Mouse (Mus musculus) cerebral cortex, adult 2 months (tissue): ENCODE measurements around the gene Angptl4.

Experiments used
- WGBS: fragments of 180-500 bp; shearing (Covaris S2); methylation state at CpG from one replicate; pipeline ENCODE4 v1.1.7; 2018; 5-methylcytosine and 5-hydroxymethylcytosine counted together

Angptl4 gene

GRCm38 (mm10) chr17:33804205-33804604 is 22.6 kb upstream of the Angptl4 start:
- WGBS, result 59% methylated on average over 4 of the region's 4 CpGs

- 4% methylated on average over 2 of the region's 2 CpGs for WGBS
Measured at GRCm38 (mm10) chr17:33802221-33802620, 20.6 kb upstream of the Angptl4 start.

GRCm38 (mm10) chr17:33799277-33799676 is 17.6 kb upstream of the Angptl4 start:
- 67% methylated on average over 1 of the region's 1 CpGs for WGBS

GRCm38 (mm10) chr17:33798306-33798705 is 16.7 kb upstream of the Angptl4 start:
- WGBS, result 36% methylated on average over 3 of the region's 3 CpGs

- 82% methylated on average over 4 of the region's 4 CpGs for WGBS
Measured at GRCm38 (mm10) chr17:33788732-33789131, 7.1 kb upstream of the Angptl4 start.

GRCm38 (mm10) chr17:33786375-33786774 is 4.7 kb upstream of the Angptl4 start:
- 70% methylated on average over 18 of the region's 18 CpGs for WGBS

- WGBS, result 89% methylated on average over 2 of the region's 2 CpGs
Measured at GRCm38 (mm10) chr17:33784939-33785338, 3.3 kb upstream of the Angptl4 start.

GRCm38 (mm10) chr17:33782067-33782466 is 437 bp upstream of the Angptl4 start:
- WGBS, result 47% methylated on average over 4 of the region's 4 CpGs

- WGBS, result 74% methylated on average over 5 of the region's 5 CpGs
Measured at GRCm38 (mm10) chr17:33780431-33780830, 1.2 kb downstream of the Angptl4 start.

- WGBS, result 63% methylated on average over 5 of the region's 5 CpGs
Measured at GRCm38 (mm10) chr17:33779967-33780295, 1.7 kb downstream of the Angptl4 start.

GRCm38 (mm10) chr17:33779271-33779966 is 2.2 kb downstream of the Angptl4 start:
- WGBS, result 32% methylated on average over 9 of the region's 9 CpGs

GRCm38 (mm10) chr17:33775287-33775686 is 6.3 kb downstream of the Angptl4 start:
- over 99% methylated on average over 4 of the region's 4 CpGs for WGBS

GRCm38 (mm10) chr17:33774573-33775155 is 7.0 kb downstream of the Angptl4 start:
- 80% methylated on average over 8 of the region's 8 CpGs for WGBS

- 91% methylated on average over 6 of the region's 6 CpGs for WGBS
Measured at GRCm38 (mm10) chr17:33773871-33774572, 7.6 kb downstream of the Angptl4 start.

GRCm38 (mm10) chr17:33773426-33773825 is 8.2 kb downstream of the Angptl4 start:
- WGBS, result 85% methylated on average over 6 of the region's 6 CpGs

GRCm38 (mm10) chr17:33771617-33772016 is 10.0 kb downstream of the Angptl4 start:
- 93% methylated on average over 4 of the region's 4 CpGs for WGBS

GRCm38 (mm10) chr17:33766389-33766788 is 15.2 kb downstream of the Angptl4 start:
- WGBS, result 82% methylated on average over 3 of the region's 3 CpGs

GRCm38 (mm10) chr17:33760255-33761165 is 21.1 kb downstream of the Angptl4 start, which contains the start of gene Rab11b:
Gene Rab11b, minus strand, starts transcription at chr17:33760530.
- WGBS, result 3% methylated on average over 35 of the region's 35 CpGs

GRCm38 (mm10) chr17:33759767-33760254 is 21.8 kb downstream of the Angptl4 start:
- WGBS, result under 1% methylated on average over 38 of the region's 38 CpGs

GRCm38 (mm10) chr17:33757231-33757630 is 24.4 kb downstream of the Angptl4 start:
- WGBS, result 41% methylated on average over 4 of the region's 4 CpGs

GRCm38 (mm10) chr17:33756108-33756790 is 25.4 kb downstream of the Angptl4 start:
- WGBS, result 41% methylated on average over 3 of the region's 3 CpGs
